Mouse (Mus musculus) spleen, postnatal 14 days (tissue): ENCODE measurements at regions not wholly inside any gene's neighbourhood (a gene's known extent, or its start where the extent isn't known, plus 50 kb on each side); places are given as distances from the start of the nearest gene placed in this dataset.
"Not testable (repeated sequence)": the region's sequence is repeated elsewhere in the genome, so short reads cannot be mapped to it uniquely, and the experiment has no call there.

Source experiments
- DNase-seq, 2 experiments: peaks; one replicate each; pipeline ENCODE4 v3.0.0; 2021 to 2022; ENCODE audit warnings: low spot score in 2 of 2

- DNase-seq, result not testable (repeated sequence)
Measured at GRCm38 (mm10) chr12:80055894-80056293, 56.9 kb downstream of the Zfp36l1 start.

GRCm38 (mm10) chr12:80055394-80055793 lies 57.4 kb downstream of the Zfp36l1 start:
- DNase-seq, result no peak

- no peak for DNase-seq
Measured at GRCm38 (mm10) chr12:80054655-80055037, 58.2 kb downstream of the Zfp36l1 start.

GRCm38 (mm10) chr12:80053902-80054654 lies 58.7 kb downstream of the Zfp36l1 start:
- no peak for DNase-seq

GRCm38 (mm10) chr12:80048215-80048979 lies 64.4 kb downstream of the Zfp36l1 start:
- no peak for DNase-seq

- no peak for DNase-seq
Measured at GRCm38 (mm10) chr12:80046625-80047303, 66.0 kb downstream of the Zfp36l1 start.

- DNase-seq, result no peak
Measured at GRCm38 (mm10) chr12:80041510-80042324, 71.1 kb downstream of the Zfp36l1 start.

GRCm38 (mm10) chr12:80041012-80041411 lies 71.8 kb downstream of the Zfp36l1 start:
- DNase-seq, result no peak

GRCm38 (mm10) chr12:80040233-80040632 lies 72.6 kb downstream of the Zfp36l1 start:
- no peak for DNase-seq

- DNase-seq, result no peak
Measured at GRCm38 (mm10) chr12:80039150-80039549, 73.7 kb downstream of the Zfp36l1 start.

GRCm38 (mm10) chr12:80035500-80036271 lies 77.1 kb downstream of the Zfp36l1 start:
- DNase-seq, result no peak

- no peak for DNase-seq
Measured at GRCm38 (mm10) chr12:80034963-80035411, 77.8 kb downstream of the Zfp36l1 start.

- no peak for DNase-seq
Measured at GRCm38 (mm10) chr12:80034100-80034499, 78.7 kb downstream of the Zfp36l1 start.

- DNase-seq, result no peak
Measured at GRCm38 (mm10) chr12:80032520-80032919, 80.3 kb downstream of the Zfp36l1 start.

GRCm38 (mm10) chr12:80028301-80028700 lies 84.5 kb downstream of the Zfp36l1 start:
- no peak for DNase-seq

- no peak for DNase-seq
Measured at GRCm38 (mm10) chr12:80023107-80024078, 89.4 kb downstream of the Zfp36l1 start.

GRCm38 (mm10) chr12:80022181-80023106 lies 90.4 kb downstream of the Zfp36l1 start:
- DNase-seq, result no peak

- no peak for DNase-seq
Measured at GRCm38 (mm10) chr12:80021030-80021473, 91.8 kb downstream of the Zfp36l1 start.
